Mouse (Mus musculus): ENCODE measurements around the gene Gm8024.
"Not testable (repeated sequence)": the region's sequence is repeated elsewhere in the genome, so short reads cannot be mapped to it uniquely, and the experiment has no call there.

The Gm8024 gene

DNA sequence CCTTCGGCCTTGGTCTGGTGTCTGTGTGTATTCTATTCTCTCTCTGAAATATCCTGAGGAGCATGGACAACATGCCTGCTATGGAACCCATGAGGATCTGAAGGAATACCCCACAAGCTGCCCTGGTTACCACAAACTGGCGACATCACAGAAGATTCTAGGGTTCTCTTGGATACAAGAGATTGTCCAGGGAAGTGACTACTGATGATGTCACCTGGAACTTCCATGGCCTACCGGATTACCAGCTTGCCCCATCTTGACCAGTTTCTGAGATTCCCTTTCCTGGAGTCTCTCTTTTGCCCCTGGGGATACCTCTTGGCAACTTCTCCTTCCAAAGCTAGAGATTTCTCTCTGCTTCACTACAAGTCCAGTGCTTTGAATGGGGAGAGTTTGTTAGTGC, at the start of gene Gm8024:
TSS of gene Gm8024 (minus strand) at position 101 of the 400 bp plus-strand sequence.
- DNase-seq (ENCODE audit: low spot score) = not testable (repeated sequence)

DNA sequence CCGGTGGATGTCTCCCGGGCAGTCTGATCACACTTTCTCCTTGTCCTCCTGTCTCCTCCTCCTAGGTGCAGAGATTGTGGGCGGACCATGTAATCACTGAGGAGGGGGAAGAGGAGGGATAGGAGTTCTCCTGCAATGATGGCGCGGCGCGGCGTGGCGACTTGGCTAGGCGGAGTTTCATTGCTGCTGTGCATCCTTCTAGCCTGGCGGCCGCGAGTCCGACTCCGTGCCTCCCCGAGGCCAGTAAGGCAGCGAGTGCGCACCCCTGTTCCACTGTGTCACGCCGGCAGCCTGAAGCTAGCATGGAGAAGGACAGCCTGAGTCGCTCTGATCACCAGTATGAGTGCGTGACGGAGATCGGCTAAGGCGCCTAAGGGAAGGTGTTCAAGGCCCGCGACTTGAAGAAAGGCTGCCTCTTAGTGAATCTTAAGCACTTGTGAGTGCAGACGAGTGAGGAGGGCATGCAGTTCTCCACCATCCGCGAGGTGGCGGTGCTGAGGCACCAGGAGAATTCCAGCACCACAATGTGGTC, 19.2 kb upstream of the Gm8024 start:
- peak; percentile 29 for DNase-seq (ENCODE audit: low spot score)

DNA sequence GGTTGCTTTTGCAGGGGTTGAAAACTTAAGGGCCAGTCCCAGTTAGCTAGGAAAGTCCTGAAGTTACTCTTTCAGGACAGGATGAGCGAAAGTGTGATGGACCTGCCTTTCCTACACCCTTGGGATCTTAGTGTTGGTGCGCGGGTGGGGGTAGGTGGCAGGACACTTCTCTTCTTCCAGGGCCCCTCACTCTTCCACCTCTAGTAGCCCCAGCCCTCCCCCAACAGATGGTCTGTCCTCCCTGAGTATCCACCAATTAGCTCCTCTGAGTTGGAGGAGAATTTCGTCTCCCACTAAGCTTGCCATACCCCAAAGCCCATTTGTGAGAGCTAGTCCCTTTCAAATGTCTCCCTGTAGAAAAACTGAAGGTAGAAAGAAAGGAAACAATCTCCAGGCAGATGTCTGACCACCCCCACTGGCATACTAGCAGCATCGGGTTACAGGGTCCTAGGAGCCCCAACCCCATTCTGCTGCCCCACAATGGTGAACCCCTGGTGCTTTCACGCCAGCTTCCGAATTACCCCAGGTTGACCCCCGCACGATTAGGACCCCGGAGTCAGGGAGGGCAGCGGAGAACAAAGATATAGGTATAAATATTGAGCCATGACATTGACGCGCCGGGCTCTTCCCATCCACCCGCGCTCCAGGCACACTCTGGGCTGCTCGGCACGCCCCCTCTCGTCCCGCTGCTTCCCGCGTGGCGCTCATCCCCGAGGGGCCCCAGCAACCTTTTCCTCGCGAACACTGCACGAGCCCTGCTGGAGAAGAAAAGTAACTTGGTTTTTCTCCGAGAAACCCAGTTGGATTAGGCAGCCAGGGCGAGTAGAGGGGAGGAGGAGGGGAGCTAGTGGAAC, 18.5 kb upstream of the Gm8024 start:
- not testable (repeated sequence) for DNase-seq (ENCODE audit: low spot score)

DNA sequence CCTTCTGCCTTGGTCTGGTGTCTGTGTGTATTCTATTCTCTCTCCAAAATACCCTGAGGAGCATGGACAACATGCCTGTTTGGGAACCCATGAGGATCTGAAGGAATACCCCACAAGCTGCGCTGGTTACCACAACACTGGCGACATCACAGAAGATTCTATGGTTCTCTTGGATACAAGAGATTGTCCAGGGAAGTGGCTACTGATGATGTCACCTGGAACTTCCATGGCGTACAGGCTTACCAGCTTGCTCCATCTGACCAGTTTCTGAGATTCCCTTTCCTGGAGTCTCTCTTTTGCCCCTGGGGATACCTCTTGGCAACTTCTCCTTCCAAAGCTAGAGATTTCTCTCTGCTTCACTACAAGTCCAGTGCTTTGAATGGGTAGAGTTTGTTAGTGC, 21.8 kb downstream of the Gm8024 start, which contains the start of gene Gm8020:
TSS of gene Gm8020 (minus strand) at position 101 of the 400 bp plus-strand sequence.
- DNase-seq (ENCODE audit: low spot score) = not testable (repeated sequence)

All from layer of hippocampus, adult 11-12 months (tissue).